Mouse (Mus musculus) adipocyte (in vitro differentiated cells): ENCODE measurements at regions not wholly inside any gene's neighbourhood (a gene's known extent, or its start where the extent isn't known, plus 50 kb on each side); places are given as distances from the start of the nearest gene placed in this dataset.

Source experiments
- DNase-seq: peaks from one replicate; pipeline ENCODE4 v3.0.0-alpha.2; 2016; ENCODE audit warnings: low spot score

DNA sequence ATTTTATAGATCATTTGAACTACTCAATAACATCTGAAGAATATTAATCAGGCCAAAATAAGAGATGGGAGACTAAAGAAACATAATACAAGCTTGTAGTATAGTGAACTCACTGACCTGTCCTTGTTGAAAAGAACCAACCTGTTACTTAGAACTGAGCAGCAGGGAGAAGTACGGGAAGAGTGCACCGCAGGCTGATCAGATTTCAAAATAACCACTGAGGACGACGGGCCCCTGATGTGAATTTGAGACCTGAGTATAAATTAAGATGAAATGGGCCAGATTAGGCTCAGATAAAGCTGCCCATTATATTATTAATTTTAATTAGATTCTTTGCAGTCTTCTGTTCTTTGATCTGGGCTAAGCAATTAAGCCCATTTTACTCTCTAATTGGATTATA lies 391.2 kb upstream of the Tyrp1 start:
- no peak for DNase-seq

DNA sequence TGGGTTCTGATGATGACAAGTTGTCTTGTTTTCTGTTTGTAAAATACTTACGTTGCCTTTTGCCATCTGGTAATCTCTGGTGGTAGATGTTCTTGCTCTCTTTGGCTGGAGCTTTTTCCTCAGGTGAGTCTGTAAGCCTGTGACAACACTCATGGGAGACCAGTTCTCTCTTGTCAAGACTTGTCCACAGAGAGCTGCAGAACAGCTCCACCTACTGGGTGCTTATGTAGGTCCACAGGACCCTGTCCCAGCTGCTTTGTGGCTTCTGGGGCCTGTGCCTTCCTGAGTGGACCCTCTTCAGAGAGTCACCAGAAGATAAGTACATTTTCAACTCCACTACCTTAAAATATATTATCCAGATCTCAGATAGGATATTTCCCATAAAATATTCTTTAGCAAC lies 370.3 kb upstream of the Tyrp1 start:
- DNase-seq = no peak

DNA sequence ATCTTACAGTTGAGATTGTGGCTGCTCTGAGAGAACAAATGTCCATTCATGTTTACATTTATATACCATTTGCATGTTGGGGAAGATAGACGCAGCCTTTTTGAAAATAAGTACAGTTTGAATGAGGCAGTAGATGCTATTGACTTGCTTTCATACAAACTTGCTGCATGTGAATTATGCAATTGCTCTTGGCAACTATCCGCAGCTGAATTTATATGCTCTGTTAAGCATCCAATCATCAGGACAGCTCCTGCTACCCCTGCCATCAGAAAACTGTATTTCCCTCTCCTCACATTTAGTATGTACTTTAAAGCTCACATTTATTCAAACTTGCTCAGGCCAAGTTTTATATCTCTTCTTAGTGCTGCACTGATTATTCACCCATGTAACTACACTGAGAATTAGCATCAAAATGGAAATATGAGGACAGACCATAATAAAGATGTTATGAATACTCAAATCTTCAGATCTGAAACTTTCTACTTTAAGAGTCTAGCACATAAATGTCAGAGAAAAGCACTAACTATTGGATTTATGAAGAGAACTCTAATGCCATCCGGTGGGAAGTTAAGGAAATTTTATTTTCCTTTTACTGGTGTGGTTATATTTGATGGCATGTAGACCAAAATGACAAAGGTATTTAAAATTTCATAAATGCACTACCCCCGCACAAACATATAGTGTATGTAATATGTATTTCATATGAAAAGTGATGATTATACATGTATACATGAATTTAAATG lies 358.0 kb upstream of the Tyrp1 start:
- DNase-seq = no peak

DNA sequence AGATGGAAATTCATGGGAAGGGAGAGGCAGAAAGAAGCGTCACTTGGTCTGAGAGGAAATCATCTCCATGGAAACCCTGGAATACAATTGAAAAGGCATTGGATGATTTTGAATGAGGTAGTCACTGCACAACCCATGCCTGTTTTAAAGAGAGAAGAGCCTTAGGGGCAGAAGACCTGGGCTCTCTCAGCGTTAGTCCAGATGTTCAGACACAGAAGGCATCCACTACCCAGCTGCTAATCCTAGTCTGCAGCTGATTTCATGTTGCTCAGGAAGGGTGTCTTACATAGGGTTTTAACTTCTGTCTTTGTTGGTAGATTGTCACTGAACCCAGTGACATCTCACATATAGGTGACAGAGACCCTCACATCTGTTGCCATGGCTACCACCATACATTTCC lies 318.8 kb upstream of the Tyrp1 start:
- no peak for DNase-seq

DNA sequence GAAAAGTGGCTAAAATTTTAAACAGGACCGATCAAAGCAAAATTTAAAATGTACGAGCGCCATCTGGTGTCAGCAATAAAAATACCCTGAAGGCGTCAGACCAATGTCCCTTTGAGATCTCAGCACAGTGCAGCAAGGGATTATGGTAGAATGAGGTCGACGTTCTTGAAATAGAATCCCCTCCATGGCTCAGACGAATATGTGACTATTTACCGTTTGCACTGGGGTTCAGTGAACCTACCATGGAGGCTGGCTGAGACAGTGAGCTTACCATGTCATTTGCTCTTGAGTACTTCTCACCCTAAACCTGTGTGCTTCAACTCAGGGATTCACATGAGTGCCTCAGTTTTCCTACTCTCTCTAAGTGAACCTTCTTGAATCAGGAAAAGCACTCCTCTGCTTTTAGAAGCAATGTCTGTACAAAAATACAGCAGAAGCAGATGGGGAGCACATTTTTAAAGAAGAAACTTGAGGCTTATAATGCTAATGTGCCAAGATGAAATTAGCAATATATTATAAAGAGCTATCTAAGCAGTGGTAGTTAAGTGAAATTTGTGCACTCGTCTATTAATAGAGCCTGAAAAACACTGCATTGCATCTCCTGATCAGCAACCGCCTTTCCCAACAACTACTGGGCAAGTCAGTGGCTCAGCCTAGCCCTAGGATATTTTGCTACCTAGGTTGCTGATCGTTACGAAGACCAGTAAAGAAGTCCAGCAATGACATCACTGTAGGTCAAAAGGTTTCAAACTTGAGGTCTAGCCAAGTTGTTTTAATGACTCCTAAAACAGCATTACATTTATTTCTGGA lies 316.2 kb upstream of the Tyrp1 start:
- DNase-seq = peak; percentile 45

DNA sequence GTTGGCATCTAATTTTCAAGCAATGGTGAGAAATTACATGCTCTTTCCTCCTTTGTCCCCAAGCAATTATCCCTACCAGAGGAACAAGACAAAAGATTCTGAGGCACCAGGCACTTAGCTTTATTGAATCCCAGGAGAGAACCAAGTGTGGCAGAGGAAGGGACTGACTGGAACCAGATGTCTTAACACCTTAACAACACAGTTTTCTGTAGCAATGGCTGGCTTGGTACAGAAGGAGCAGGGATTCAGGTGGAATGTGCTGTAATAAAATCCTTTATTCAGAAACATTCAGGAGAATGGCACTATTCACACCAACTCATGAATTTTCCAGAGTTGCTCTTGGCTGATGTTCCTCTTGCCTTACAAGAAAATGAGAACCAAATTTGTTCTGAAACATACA lies 315.3 kb upstream of the Tyrp1 start:
- no peak for DNase-seq

DNA sequence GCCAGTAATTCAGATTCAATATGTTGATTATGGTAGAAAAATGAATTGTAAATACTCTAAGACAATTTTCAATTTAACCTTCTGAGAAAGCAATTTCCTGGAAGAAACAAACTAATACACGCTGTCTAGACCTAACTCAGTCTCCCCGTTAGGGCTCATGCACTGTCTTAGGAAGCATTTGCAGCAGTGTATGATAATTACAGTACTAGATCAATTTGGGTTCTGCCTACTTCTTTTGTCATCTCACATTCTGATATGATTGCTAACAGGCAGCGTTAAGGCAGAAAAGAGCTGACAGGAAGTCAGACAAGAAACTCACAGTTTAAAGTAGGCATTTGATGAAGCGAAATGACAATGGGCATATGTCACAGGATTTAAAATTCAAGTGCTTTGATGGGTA lies 294.1 kb upstream of the Tyrp1 start:
- no peak for DNase-seq

DNA sequence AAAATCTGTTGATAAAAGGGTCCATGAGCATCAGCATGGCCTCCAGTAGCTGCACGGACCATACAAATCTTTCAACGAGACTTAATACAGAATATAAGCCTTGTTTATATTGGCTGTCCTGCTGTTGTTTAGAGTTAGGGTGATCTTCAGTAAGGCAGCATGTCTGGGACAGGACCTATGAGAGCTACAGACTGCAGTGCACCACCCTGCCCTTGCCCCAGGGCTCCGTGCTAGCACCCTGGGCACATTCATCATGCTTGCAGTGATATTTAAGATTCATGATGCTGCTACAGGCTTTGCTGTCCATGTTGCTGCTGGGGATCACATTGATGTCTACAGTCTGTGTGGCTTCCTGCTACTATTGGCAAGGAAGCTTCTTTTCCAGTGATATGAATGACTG lies 288.8 kb upstream of the Tyrp1 start:
- DNase-seq = no peak

DNA sequence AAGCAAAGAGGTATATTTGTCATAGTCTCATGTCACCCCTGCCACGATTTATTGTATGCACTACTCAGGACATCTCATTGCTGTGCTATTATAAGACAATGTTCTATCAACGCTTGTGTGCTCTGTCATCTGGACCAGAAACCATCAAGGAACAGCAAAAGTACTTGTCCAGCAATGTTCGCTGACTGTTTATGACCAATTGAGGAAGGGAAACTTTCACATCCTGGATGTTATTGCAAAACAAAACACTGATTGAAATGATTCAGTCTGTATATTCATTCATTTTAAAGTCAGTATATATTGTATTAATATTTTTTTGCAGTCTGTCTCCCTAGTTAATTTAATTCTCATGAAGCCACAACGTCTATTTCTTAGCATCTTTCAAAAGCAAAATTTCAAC lies 244.5 kb upstream of the Tyrp1 start:
- no peak for DNase-seq

DNA sequence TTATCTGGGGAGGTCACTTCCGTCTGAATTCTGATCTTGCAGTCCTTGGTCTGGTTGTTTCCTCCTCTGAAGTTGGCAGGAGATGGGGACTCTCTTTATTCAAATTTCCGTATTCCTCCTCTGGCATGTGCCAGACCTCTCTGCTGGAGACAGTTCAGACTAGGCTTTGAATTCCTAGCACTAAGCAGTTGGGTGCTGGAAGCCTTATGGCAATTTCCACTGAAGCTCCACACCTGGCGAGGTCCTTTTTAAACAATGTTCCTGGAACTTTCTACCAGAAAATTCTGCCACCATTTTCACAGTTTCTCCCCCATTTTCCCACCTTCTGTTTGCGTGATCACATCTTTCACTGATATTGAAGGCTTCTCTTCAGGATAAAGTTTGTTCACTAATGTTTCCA lies 205.7 kb upstream of the Tyrp1 start:
- no peak for DNase-seq

DNA sequence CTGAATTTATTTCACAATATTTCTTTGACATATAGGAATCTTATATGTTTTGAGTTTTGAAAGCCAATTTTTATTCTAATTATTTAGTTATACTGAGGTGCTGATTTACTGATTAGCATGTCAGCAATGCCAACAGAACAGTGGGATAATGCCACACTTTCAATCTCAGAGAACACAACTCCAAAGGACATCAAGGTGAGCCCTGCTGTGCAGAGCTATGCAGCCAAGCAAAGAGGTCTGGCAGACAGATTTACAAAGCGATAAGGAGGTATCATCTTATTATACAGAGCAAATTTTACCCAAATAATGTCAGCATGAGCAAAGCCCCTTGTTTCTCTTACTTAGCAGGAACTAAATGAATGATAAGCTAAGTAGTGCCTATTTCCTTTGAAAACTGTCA lies 204.7 kb upstream of the Tyrp1 start:
- no peak for DNase-seq

DNA sequence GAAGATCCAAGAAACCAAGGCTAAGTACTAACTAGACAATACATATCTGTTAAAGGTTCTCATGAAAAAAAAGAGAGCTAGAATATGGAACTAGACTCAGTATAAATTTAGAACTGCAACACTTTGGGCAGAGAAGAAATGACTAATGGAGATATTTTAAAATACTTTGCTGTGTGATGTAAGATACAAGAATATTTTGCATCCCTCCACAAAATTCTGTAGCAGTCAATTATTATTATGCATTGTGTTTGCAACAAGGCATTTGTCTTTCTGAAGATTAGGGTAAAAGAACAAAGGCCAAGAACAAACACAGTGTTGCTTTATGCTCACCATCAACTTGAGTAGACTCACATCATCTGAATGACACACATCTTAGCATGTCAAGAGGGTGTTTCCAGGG lies 203.7 kb upstream of the Tyrp1 start:
- DNase-seq = no peak

DNA sequence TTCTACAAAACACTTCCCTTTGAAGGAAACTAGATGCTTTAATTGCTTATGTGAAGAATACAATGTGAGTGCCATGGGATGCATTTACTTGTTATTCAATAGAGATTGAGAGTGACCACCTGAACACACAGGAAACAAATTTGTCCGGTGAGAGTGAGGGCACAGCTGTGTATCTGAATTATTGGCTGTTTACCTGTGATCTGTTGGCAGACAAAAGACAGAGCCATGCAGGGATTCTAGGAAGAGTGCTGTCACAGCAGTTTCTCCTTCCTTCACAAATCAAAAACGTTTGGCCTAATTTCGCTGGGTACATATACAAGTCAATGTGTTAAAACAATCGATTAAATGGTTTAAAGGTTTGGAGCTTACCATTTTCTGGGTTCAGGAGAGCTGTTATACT lies 202.9 kb upstream of the Tyrp1 start:
- DNase-seq = no peak

DNA sequence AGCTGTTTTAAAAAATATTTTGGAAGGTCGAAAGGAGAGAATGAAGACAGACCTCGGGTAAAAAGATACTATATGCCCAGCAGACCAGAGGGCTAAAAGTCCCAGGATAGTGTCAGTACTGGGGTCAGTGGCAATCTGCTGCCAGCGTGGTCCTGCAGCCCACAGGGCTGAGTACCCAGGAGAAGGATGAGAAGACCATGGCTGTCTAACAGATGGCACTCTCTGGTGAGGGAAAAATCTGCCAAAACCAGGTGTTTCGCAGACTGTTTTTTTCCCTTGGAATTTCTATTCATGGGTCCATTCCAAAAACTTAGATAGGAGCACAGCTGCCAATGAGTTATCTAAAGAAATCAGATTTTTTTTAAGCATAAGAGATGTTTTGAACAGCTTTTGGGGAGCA lies 202.5 kb upstream of the Tyrp1 start:
- no peak for DNase-seq

DNA sequence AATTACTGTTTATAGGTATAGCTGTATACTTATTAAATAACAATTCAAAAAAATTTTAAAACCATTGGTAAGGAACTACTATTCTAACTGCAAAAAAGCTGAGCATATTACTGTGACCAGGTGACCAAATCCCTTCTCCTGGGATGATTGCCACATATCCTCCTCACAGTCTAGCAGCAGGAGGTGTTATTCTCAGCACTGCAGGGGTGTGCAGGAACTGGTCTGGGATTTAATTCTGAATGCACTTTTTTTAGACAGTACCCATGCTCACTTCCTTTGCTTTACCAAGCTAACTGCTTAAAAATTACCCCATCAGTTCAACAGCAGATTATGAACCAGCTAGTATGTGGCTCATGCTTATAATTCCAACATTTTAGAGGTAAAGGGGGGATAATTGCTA lies 195.5 kb upstream of the Tyrp1 start:
- no peak for DNase-seq
